Mouse (Mus musculus): ENCODE results near the gene Lctl. TPM values are rescaled to one million over a fixed set of nuclear protein-coding genes. Genes with fewer than 3 reads are reported as not detected.
"Not testable (repeated sequence)": the region's sequence is repeated elsewhere in the genome, so short reads cannot be mapped to it uniquely, and the experiment has no call there.

Lctl gene
- polyA plus RNA-seq, 2 experiments: 0.02 TPM; not detected in 1

GRCm38 (mm10) chr9:64138896-64139295, 21.9 kb downstream of the Lctl start:
- not testable (repeated sequence) for ATAC-seq (ENCODE audit: insufficient read depth); H3K4me1 ChIP-seq (replicated peaks; ENCODE audit: control insufficient read depth in 2 of 2, insufficient read depth in 2 of 2, low read length in 1 of 2); H3K27me3 ChIP-seq (ENCODE audit: control insufficient read depth, insufficient read depth, low read length); H3K9ac ChIP-seq (replicated peaks); H3K27ac ChIP-seq; H3K4me3 ChIP-seq (ENCODE audit: insufficient read depth in 1 of 2, low read depth in 2 of 2, low read length in 2 of 2); H3K9me3 ChIP-seq (ENCODE audit: control insufficient read depth, low read length); H3K4me2 ChIP-seq (ENCODE audit: low read depth); DNase-seq (ENCODE audit: low read depth in 3 of 3, low spot score in 3 of 3)
- H3K36me3 ChIP-seq (replicated peaks; ENCODE audit: control insufficient read depth, insufficient read depth, low read depth): peaks cover 49% of the 10 kb centered on the region
- peak; percentile 79 for TF ChIP-seq CTCF (IDR thresholded peaks at IDR 0.05; ENCODE audit: low read depth)
- WGBS (ENCODE audit: insufficient replicate concordance): 12% methylated on average over 6 of the region's 6 CpGs

GRCm38 (mm10) chr9:64139879-64140278, 22.9 kb downstream of the Lctl start:
- H3K36me3 ChIP-seq (replicated peaks; ENCODE audit: control insufficient read depth, insufficient read depth, low read depth): peaks cover 53% of the 10 kb centered on the region
- WGBS (ENCODE audit: insufficient replicate concordance): 74% methylated on average over 9 of the region's 9 CpGs
- TF ChIP-seq EP300 (IDR thresholded peaks at IDR 0.05; ENCODE audit: low read depth): no peak
- TF ChIP-seq CTCF (IDR thresholded peaks at IDR 0.05; ENCODE audit: low read depth): no peak
- ATAC-seq (ENCODE audit: insufficient read depth) (no peak), DNase-seq (ENCODE audit: low read depth in 3 of 3, low spot score in 3 of 3) (no peak)
- no peak overlapping the region for H3K4me3 ChIP-seq (ENCODE audit: insufficient read depth in 1 of 2, low read depth in 2 of 2, low read length in 2 of 2)
- no peak overlapping the region for H3K4me2 ChIP-seq (ENCODE audit: low read depth)
- H3K9ac ChIP-seq (replicated peaks): no peak overlapping the region
- no peaks in the 10 kb centered on the region for H3K27me3 ChIP-seq (ENCODE audit: control insufficient read depth, insufficient read depth, low read length)
- no peak overlapping the region for H3K27ac ChIP-seq
- H3K9me3 ChIP-seq (ENCODE audit: control insufficient read depth, low read length): no peaks in the 10 kb centered on the region
- no peaks in the 10 kb centered on the region for H3K4me1 ChIP-seq (replicated peaks; ENCODE audit: control insufficient read depth in 2 of 2, insufficient read depth in 2 of 2, low read length in 1 of 2)

- DNase-seq (ENCODE audit: low read depth in 3 of 3, low spot score in 3 of 3): peak in 1 of 3 experiments; percentile 20
- Histone ChIP-seq H3K27ac (no peak overlapping the region), H3K9ac (replicated peaks) (no peak overlapping the region), H3K9me3 (ENCODE audit: control insufficient read depth, low read length) (no peaks in the 10 kb centered on the region), H3K4me1 (replicated peaks; ENCODE audit: control insufficient read depth in 2 of 2, insufficient read depth in 2 of 2, low read length in 1 of 2) (peaks cover 0 to 5% of the 10 kb centered on the region in 2 experiments; a peak in 3 of 4 replicates), H3K27me3 (ENCODE audit: control insufficient read depth, insufficient read depth, low read length) (no peaks in the 10 kb centered on the region), H3K36me3 (replicated peaks; ENCODE audit: control insufficient read depth, insufficient read depth, low read depth) (peaks cover 82% of the 10 kb centered on the region), H3K4me3 (ENCODE audit: insufficient read depth in 1 of 2, low read depth in 2 of 2, low read length in 2 of 2) (no peak overlapping the region), H3K4me2 (ENCODE audit: low read depth) (no peak overlapping the region)
- 7% methylated on average over 1 of the region's 1 CpGs for WGBS (ENCODE audit: insufficient replicate concordance)
- ATAC-seq (ENCODE audit: insufficient read depth): no peak
- no peak for TF ChIP-seq EP300 (IDR thresholded peaks at IDR 0.05; ENCODE audit: low read depth)
- no peak for TF ChIP-seq CTCF (IDR thresholded peaks at IDR 0.05; ENCODE audit: low read depth)
Measured at GRCm38 (mm10) chr9:64156641-64157040, 39.7 kb downstream of the Lctl start.

- peaks cover 79% of the 10 kb centered on the region for H3K36me3 ChIP-seq (replicated peaks; ENCODE audit: control insufficient read depth, insufficient read depth, low read depth)
- no peak for DNase-seq (ENCODE audit: low read depth in 3 of 3, low spot score in 3 of 3)
- peaks cover 0 to 5% of the 10 kb centered on the region in 2 experiments; a peak in 3 of 4 replicates for H3K4me1 ChIP-seq (replicated peaks; ENCODE audit: control insufficient read depth in 2 of 2, insufficient read depth in 2 of 2, low read length in 1 of 2)
- no peak overlapping the region for H3K27ac ChIP-seq
- H3K9me3 ChIP-seq (ENCODE audit: control insufficient read depth, low read length): no peaks in the 10 kb centered on the region
- no peak overlapping the region for H3K4me2 ChIP-seq (ENCODE audit: low read depth)
- TF ChIP-seq EP300 (IDR thresholded peaks at IDR 0.05; ENCODE audit: low read depth) (no peak), CTCF (IDR thresholded peaks at IDR 0.05; ENCODE audit: low read depth) (no peak)
- H3K9ac ChIP-seq (replicated peaks): no peak overlapping the region
- WGBS (ENCODE audit: insufficient replicate concordance): 86% methylated on average over 5 of the region's 5 CpGs
- no peak overlapping the region for H3K4me3 ChIP-seq (ENCODE audit: insufficient read depth in 1 of 2, low read depth in 2 of 2, low read length in 2 of 2)
- no peaks in the 10 kb centered on the region for H3K27me3 ChIP-seq (ENCODE audit: control insufficient read depth, insufficient read depth, low read length)
- no peak for ATAC-seq (ENCODE audit: insufficient read depth)
Measured at GRCm38 (mm10) chr9:64160471-64160870, 43.5 kb downstream of the Lctl start.

- peaks cover 15% of the 10 kb centered on the region for H3K36me3 ChIP-seq (replicated peaks; ENCODE audit: control insufficient read depth, insufficient read depth, low read depth)
Measured at GRCm38 (mm10) chr9:64169967-64170366, 53.0 kb downstream of the Lctl start.

More at GRCm38 (mm10) chr9:64169967-64170366, 53.0 kb downstream of the Lctl start:
- not testable (repeated sequence) for H3K27ac ChIP-seq; H3K9ac ChIP-seq (replicated peaks); H3K27me3 ChIP-seq (ENCODE audit: control insufficient read depth, insufficient read depth, low read length); H3K4me1 ChIP-seq (replicated peaks; ENCODE audit: control insufficient read depth in 2 of 2, insufficient read depth in 2 of 2, low read length in 1 of 2); H3K9me3 ChIP-seq (ENCODE audit: control insufficient read depth, low read length); H3K4me2 ChIP-seq (ENCODE audit: low read depth); ATAC-seq (ENCODE audit: insufficient read depth); DNase-seq (ENCODE audit: low read depth in 3 of 3, low spot score in 3 of 3); H3K4me3 ChIP-seq (ENCODE audit: insufficient read depth in 1 of 2, low read depth in 2 of 2, low read length in 2 of 2)
- WGBS (ENCODE audit: insufficient replicate concordance): 71% methylated on average over 3 of the region's 3 CpGs

Data from liver, embryonic 14.5 days (tissue).